Mouse (Mus musculus): ENCODE results near the gene Golim4.

DNA sequence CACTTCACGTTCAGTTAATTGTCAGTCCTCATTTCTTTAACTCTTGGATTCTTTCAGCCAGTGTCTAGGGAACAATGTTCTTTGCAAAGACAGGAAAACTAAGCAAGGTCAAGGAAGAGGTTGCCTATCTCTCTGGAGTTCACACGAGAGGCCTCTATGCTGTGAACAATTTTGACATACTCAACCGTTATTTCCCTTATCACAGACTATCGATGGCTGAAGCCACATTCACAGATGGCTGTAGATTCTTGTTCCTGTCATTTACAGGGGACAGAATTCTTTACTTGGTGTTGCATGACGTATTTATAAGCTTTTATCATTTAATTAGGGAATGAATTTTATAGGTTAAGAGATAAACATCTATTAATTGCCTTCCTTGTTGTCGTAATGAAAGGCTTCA is 5.9 kb downstream of the Golim4 start:
- TF ChIP-seq CTCF (IDR thresholded peaks at IDR 0.05; ENCODE audit: low read depth), result no peak
- TF ChIP-seq EP300 (optimal IDR thresholded peaks at IDR 0.05), result no peak

Data from stomach, postnatal 0 days (tissue).